Mouse (Mus musculus) adrenal gland, adult 10 weeks (tissue): ENCODE measurements around the gene Glis3. TPM values are rescaled to one million over a fixed set of nuclear protein-coding genes. Genes with fewer than 3 reads are reported as not detected.

ENCODE experiments used
- polyA plus RNA-seq: library from polyadenylated mRNA; stranded (reverse); fragments of 350-450 nt; fragmentation: Illumina TruSeq; extraction: RNeasy Lipid Tissue Mini Kit (QIAGEN cat#74804); gene quantifications from one replicate; pipeline ENCODE4 v1.2.3, GENCODE M21; 2014; ENCODE audit warnings: low read depth, low replicate concordance

The Glis3 gene
- 6.1 TPM for polyA plus RNA-seq

GRCm38 (mm10) chr19:28679776-28680391 lies at the start of gene Glis3:
Gene Glis3 (minus strand): TSS chr19:28680077.

Other genes starting within 250 kb of the Glis3 start
- gene Slc1a1, start 155.0 kb upstream of the Glis3 start, polyA plus RNA-seq, result 1.0 TPM